Mouse (Mus musculus): ENCODE measurements around the gene Trmo. TPM values are rescaled to one million over a fixed set of nuclear protein-coding genes. Genes with fewer than 3 reads are reported as not detected.
A peak's percentile ranks its signal among the peaks of the same experiment; 100 is the strongest.

The Trmo gene
- polyA plus RNA-seq, 1 experiment from 2014 or later: 14.1 TPM

DNA sequence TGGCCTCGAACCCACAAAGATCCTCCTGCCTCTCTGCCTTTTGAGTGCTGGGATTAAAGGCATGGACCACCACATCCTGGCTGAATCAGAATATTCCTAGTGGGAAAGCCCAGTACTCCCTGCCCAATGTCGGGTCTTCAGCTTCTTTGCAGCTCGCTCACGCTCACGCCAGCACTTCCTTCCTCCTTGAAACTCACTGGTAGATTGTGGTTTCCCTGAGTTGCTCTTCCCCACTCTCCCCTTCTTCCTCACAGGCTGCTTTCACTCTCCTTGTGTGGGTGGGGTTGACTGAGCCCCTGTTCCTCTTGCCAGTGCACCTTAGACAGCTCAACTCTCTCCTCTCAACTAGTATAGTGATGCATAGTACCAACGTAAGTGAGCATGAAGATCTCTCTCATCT, 22.3 kb upstream of the Trmo start:
- ATAC-seq (replicated peaks; ENCODE audit: low FRiP score) (no peak), DNase-seq (ENCODE audit: low spot score) (no peak)
- Histone ChIP-seq H3K4me1 (replicated peaks; ENCODE audit: control insufficient read depth, insufficient read depth, low read length) (peaks cover 45% of the 10 kb centered on the region), H3K4me2 (peak overlapping the region; percentile 60), H3K36me3 (ENCODE audit: control insufficient read depth, insufficient read depth, low read length) (no peaks in the 10 kb centered on the region), H3K27me3 (replicated peaks; ENCODE audit: control insufficient read depth, insufficient read depth, low read length) (no peaks in the 10 kb centered on the region), H3K4me3 (ENCODE audit: low read depth, low read length) (no peak overlapping the region), H3K9ac (ENCODE audit: low read depth, low read length) (peak overlapping the region; percentile 71), H3K27ac (ENCODE audit: low read depth, low read length) (peak overlapping the region; percentile 99), H3K9me3 (ENCODE audit: control insufficient read depth, low read length) (no peaks in the 10 kb centered on the region)
- 60% methylated on average over 6 of the region's 6 CpGs for WGBS

DNA sequence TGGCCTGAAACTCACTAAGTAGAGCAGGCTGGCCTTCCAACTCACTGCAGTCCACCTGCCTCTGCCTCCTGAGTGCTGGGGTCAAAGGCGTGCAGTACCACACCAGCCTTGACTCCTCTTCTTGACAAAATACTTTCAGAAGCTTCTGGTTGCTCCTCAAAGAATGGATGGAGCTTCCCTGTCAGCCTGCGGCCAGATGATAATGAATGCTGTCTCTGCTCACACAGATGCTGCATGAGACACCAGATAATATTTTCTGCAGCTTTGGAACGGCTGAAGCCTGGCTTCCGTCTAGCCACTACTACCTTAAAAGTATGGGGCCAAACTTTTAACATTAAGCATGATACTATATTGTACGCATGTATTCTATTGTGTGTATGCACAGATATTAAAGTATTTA, 21.4 kb upstream of the Trmo start:
- 0 out of 2 replicates have a peak overlapping the region, but pooled peaks have one; percentile 11 for H3K4me3 ChIP-seq (ENCODE audit: low read depth, low read length)
- no peaks in the 10 kb centered on the region for H3K27me3 ChIP-seq (replicated peaks; ENCODE audit: control insufficient read depth, insufficient read depth, low read length)
- WGBS: 50% methylated on average over 5 of the region's 5 CpGs
- H3K27ac ChIP-seq (ENCODE audit: low read depth, low read length): peak overlapping the region; percentile 99
- peak overlapping the region; percentile 71 for H3K9ac ChIP-seq (ENCODE audit: low read depth, low read length)
- H3K4me1 ChIP-seq (replicated peaks; ENCODE audit: control insufficient read depth, insufficient read depth, low read length): peaks cover 52% of the 10 kb centered on the region
- peak; percentile 77 for ATAC-seq (replicated peaks; ENCODE audit: low FRiP score)
- H3K9me3 ChIP-seq (ENCODE audit: control insufficient read depth, low read length): no peaks in the 10 kb centered on the region
- H3K4me2 ChIP-seq: peak overlapping the region; percentile 60
- DNase-seq (ENCODE audit: low spot score): no peak
- no peaks in the 10 kb centered on the region for H3K36me3 ChIP-seq (ENCODE audit: control insufficient read depth, insufficient read depth, low read length)

DNA sequence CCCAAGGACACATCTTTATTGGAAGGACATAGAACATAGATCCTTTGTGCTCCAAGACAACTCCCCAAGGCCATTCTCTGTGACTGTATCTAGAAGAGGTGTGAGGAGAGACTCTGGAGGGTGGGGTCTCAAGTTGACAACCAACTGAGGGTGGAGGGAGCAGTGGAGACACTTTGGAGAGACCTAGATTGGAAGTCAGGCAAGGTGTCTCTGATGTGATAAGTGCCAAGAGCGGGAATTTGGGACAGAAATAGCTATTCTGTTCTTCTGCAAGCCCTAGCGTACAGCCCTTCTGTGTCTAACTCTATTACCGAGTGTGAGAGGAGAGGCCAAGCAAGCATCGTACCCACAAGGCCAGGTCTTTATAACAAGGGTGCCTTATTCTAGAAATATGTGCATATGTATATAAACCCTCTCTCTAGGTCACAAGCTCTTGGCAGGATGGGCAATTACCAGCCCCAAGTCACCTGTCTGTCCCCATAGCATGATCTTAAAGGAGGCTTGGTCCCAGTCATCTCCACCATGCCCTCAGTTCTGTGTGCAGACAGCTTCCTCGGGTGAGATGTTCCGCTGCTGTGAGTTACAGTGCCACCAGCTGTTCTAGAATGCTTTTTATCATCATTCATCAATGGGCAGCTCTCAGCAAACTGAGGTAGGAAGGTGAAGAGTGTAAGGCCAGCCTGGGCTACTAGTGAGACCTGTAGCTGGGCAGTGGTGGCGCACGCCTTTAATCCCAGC, 17.9 kb upstream of the Trmo start:
- H3K9ac ChIP-seq (ENCODE audit: low read depth, low read length): peak overlapping the region; percentile 64
- ATAC-seq (replicated peaks; ENCODE audit: low FRiP score) (peak; percentile 76), DNase-seq (ENCODE audit: low spot score) (no peak)
- H3K9me3 ChIP-seq (ENCODE audit: control insufficient read depth, low read length): no peaks in the 10 kb centered on the region
- peak overlapping the region; percentile 99 for H3K27ac ChIP-seq (ENCODE audit: low read depth, low read length)
- H3K36me3 ChIP-seq (ENCODE audit: control insufficient read depth, insufficient read depth, low read length): no peaks in the 10 kb centered on the region
- WGBS: 69% methylated on average over 8 of the region's 8 CpGs
- H3K4me2 ChIP-seq: peak overlapping the region; percentile 43
- no peaks in the 10 kb centered on the region for H3K27me3 ChIP-seq (replicated peaks; ENCODE audit: control insufficient read depth, insufficient read depth, low read length)
- H3K4me1 ChIP-seq (replicated peaks; ENCODE audit: control insufficient read depth, insufficient read depth, low read length): peaks cover 61% of the 10 kb centered on the region
- no peak overlapping the region for H3K4me3 ChIP-seq (ENCODE audit: low read depth, low read length)

DNA sequence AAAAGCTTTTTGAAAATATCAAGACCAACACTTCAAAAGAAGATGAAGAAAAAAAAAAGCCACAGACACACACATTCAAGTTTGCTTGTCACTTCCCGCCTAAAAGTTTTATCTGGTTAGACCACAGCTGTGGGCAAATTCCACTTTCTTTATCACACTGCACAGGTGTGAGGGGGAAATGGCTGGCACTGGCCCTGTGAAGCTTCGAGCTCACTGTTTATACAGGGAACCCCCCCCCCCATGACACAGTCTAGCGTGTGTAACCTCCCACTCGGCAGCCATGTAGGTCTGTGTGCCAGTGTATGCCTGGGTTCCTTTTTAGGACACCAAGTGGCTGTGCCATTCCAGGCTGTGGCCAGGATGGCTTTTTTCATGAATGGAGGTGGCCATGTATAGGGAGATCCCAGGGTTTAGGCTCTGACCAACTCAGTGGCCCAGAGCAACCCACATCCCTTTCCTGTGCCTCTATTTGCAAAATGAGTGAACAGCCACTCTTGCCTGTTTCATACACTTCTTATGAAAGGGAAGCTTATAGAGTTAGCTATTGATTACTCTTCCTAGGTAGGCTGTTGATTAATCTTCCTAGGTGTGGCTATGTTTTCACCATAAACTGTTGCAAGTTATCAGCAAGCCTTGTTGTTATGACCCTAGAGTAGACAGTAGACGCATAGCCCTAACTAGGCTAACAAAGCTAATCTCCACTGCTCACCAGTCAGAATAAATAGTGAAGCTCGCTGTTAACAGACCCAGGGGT, 15.0 kb upstream of the Trmo start:
- Histone ChIP-seq H3K27ac (ENCODE audit: low read depth, low read length) (peak overlapping the region; percentile 97), H3K27me3 (replicated peaks; ENCODE audit: control insufficient read depth, insufficient read depth, low read length) (no peaks in the 10 kb centered on the region), H3K4me3 (ENCODE audit: low read depth, low read length) (peak overlapping the region; percentile 62), H3K9ac (ENCODE audit: low read depth, low read length) (peak overlapping the region; percentile 92), H3K4me2 (peak overlapping the region; percentile 73), H3K9me3 (ENCODE audit: control insufficient read depth, low read length) (no peaks in the 10 kb centered on the region), H3K4me1 (replicated peaks; ENCODE audit: control insufficient read depth, insufficient read depth, low read length) (peaks cover 40% of the 10 kb centered on the region), H3K36me3 (ENCODE audit: control insufficient read depth, insufficient read depth, low read length) (peaks cover 9% of the 10 kb centered on the region)
- 36% methylated on average over 6 of the region's 6 CpGs for WGBS
- ATAC-seq (replicated peaks; ENCODE audit: low FRiP score) (peak; percentile 87), DNase-seq (ENCODE audit: low spot score) (peak; percentile 61)

DNA sequence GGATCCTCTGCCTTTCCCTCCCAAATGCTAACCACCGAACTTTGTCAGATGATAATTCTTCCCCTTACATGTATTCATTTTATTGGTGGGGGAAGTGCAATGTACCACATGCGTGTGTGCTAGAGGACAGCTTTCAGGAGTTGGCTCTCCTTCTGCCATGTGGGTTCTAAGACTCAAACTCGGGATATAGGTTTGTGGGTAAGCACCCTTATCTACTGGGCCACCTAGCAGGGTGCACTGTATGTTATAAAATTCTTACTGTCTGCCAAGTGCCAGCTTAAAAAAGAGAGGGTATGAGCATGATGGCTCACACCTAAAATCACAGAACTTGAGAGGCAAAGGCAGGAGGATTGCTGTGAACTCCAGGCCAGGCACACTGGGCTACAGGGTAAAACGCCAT, 9.6 kb upstream of the Trmo start:
- ATAC-seq (replicated peaks; ENCODE audit: low FRiP score): no peak
- peaks cover 20% of the 10 kb centered on the region for H3K4me1 ChIP-seq (replicated peaks; ENCODE audit: control insufficient read depth, insufficient read depth, low read length)
- peak overlapping the region; percentile 73 for H3K4me2 ChIP-seq
- DNase-seq (ENCODE audit: low spot score): no peak
- 72% methylated on average over 4 of the region's 4 CpGs for WGBS
- no peaks in the 10 kb centered on the region for H3K27me3 ChIP-seq (replicated peaks; ENCODE audit: control insufficient read depth, insufficient read depth, low read length)
- peak overlapping the region; percentile 62; the same call in 1 of the 2 replicates for H3K4me3 ChIP-seq (ENCODE audit: low read depth, low read length)
- peaks cover 20% of the 10 kb centered on the region for H3K36me3 ChIP-seq (ENCODE audit: control insufficient read depth, insufficient read depth, low read length)
- no peaks in the 10 kb centered on the region for H3K9me3 ChIP-seq (ENCODE audit: control insufficient read depth, low read length)
- peak overlapping the region; percentile 41; the same call in 1 of the 2 replicates for H3K9ac ChIP-seq (ENCODE audit: low read depth, low read length)
- H3K27ac ChIP-seq (ENCODE audit: low read depth, low read length): no peak overlapping the region; the same call in 1 of the 2 replicates

DNA sequence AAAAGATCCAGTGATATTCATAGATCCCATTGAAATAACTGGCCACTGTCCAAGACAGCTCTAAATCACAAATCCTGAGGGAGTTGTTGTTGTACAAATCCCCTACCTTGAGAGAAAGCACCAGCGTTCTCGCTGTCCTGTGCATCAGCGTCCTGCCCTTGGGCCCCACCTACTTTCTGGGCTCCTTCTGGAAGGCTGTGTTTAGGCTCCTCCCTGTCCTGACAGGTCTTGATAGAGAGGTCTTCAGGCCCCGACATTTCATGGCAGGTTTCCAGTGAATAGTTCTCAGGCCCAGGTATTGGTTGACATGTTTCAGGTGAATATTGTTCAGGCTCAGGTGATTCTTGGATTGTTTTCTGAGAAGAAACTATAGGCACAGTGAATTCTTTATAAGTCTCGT, 6.5 kb upstream of the Trmo start:
- DNase-seq (ENCODE audit: low spot score) (no peak), ATAC-seq (replicated peaks; ENCODE audit: low FRiP score) (peak; percentile 77)
- WGBS: 27% methylated on average over 5 of the region's 5 CpGs
- Histone ChIP-seq H3K4me3 (ENCODE audit: low read depth, low read length) (peak overlapping the region; percentile 15; the same call in 1 of the 2 replicates), H3K4me2 (peak overlapping the region; percentile 73), H3K27ac (ENCODE audit: low read depth, low read length) (no peak overlapping the region), H3K9me3 (ENCODE audit: control insufficient read depth, low read length) (no peaks in the 10 kb centered on the region), H3K27me3 (replicated peaks; ENCODE audit: control insufficient read depth, insufficient read depth, low read length) (no peaks in the 10 kb centered on the region), H3K36me3 (ENCODE audit: control insufficient read depth, insufficient read depth, low read length) (peaks cover 18% of the 10 kb centered on the region), H3K9ac (ENCODE audit: low read depth, low read length) (peak overlapping the region; percentile 36), H3K4me1 (replicated peaks; ENCODE audit: control insufficient read depth, insufficient read depth, low read length) (peaks cover 20% of the 10 kb centered on the region)

DNA sequence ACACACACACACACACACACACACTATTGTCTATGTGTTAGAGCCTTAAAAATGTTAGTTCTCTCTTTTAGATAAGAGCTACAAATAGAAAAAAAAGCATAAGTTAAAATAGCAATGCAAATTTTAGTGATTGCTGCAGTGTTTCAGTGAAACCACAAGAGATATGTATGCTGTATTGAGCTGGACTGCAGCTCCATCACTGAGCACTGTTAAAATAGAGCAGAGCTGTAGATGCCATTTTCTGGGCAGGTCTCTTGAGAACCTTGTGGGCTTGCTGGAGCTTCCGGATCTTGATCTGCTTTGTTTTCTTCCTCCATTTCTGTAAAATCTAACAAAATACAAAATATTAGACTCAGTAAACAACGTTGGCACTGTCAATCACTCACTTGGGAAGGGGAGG, 5.2 kb upstream of the Trmo start:
- Histone ChIP-seq H3K27me3 (replicated peaks; ENCODE audit: control insufficient read depth, insufficient read depth, low read length) (no peaks in the 10 kb centered on the region), H3K27ac (ENCODE audit: low read depth, low read length) (no peak overlapping the region), H3K4me1 (replicated peaks; ENCODE audit: control insufficient read depth, insufficient read depth, low read length) (peaks cover 18% of the 10 kb centered on the region; the same call in 1 of the 2 replicates), H3K4me2 (no peak overlapping the region), H3K9ac (ENCODE audit: low read depth, low read length) (no peak overlapping the region), H3K4me3 (ENCODE audit: low read depth, low read length) (no peak overlapping the region), H3K36me3 (ENCODE audit: control insufficient read depth, insufficient read depth, low read length) (peaks cover 12% of the 10 kb centered on the region; the same call in 1 of the 2 replicates), H3K9me3 (ENCODE audit: control insufficient read depth, low read length) (no peaks in the 10 kb centered on the region)
- DNase-seq (ENCODE audit: low spot score) (no peak), ATAC-seq (replicated peaks; ENCODE audit: low FRiP score) (no peak)
- 75% methylated on average over 2 of the region's 2 CpGs for WGBS

DNA sequence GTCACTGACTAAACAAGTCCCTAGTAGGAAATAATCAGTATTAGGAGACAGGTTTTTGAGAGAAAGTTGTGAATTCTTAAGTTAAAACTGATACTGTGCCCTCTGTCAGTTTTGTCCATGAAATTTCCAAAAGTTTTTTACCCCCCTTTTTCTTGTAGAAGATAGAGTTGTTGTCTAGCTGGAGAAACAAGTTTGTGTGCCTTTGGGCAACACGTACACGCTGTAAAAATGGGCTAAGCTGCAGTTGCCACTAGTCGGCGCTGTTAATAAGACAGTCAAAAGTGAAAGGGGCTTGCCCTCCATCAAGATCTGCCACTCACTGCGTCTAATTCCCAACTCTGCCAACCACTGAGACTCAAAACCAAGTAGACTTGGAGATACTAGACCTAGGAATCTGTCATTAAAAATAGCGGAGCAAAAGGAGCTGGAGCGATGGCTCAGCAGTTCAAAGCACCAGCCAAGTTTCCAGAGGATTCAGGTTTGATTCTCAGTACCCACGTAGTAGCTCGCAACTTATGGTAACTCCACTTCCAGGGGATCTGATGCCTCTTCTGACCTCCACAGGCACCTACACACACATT, 1.2 kb upstream of the Trmo start:
- H3K27me3 ChIP-seq (replicated peaks; ENCODE audit: control insufficient read depth, insufficient read depth, low read length): no peaks in the 10 kb centered on the region
- H3K27ac ChIP-seq (ENCODE audit: low read depth, low read length): peak overlapping the region; percentile 85
- H3K4me1 ChIP-seq (replicated peaks; ENCODE audit: control insufficient read depth, insufficient read depth, low read length): peaks cover 5% of the 10 kb centered on the region; the same call in 1 of the 2 replicates
- H3K9ac ChIP-seq (ENCODE audit: low read depth, low read length): peak overlapping the region; percentile 87
- peak overlapping the region; percentile 75 for H3K4me2 ChIP-seq
- 17% methylated on average over 9 of the region's 9 CpGs for WGBS
- peak overlapping the region; percentile 57 for H3K4me3 ChIP-seq (ENCODE audit: low read depth, low read length)
- DNase-seq (ENCODE audit: low spot score) (peak; percentile 70), ATAC-seq (replicated peaks; ENCODE audit: low FRiP score) (peak; percentile 54)
- H3K9me3 ChIP-seq (ENCODE audit: control insufficient read depth, low read length): no peaks in the 10 kb centered on the region
- H3K36me3 ChIP-seq (ENCODE audit: control insufficient read depth, insufficient read depth, low read length): peaks cover 7% of the 10 kb centered on the region

Measured in liver, embryonic 11.5 days (tissue).